Comparison of ENCODE assay signal across 8 mouse cellular contexts in the genomic region with DNA sequence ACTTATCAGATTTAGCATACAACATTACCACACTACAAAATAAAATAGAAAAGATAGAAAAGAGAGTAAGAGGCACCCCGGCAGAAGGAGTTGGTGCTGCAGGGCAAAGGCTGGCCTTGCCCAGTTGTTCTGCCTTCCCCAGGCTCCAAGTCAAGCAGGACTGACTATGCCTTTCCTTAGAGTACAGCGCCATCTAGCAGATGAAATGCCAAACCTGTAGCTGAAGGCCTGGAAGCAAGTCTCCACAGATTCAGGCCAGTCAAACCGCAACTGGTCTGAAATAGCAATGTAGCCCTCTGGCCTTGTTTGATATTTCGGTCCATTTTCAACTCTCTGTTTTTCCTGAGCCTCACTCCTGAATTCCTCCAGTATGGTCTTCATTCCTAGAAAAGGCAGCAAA.
A peak's percentile ranks its signal among the peaks of the same experiment; 100 is the strongest.
DNase-seq lines count a peak whose midpoint lies in the region; ATAC-seq and TF ChIP-seq lines count a peak whose summit lies in the region.

No protein-coding gene starts in this region.

- TF ChIP-seq EP300 in liver, postnatal 0 days (IDR thresholded peaks at IDR 0.05; ENCODE audit: low read depth) = no peak

- no peaks in the 10 kb centered on the region for H3K9me3 ChIP-seq in liver, postnatal 0 days (ENCODE audit: low read length)

- no peaks in the 10 kb centered on the region for H3K27me3 ChIP-seq in liver, postnatal 0 days (ENCODE audit: insufficient read depth, low read length)

- WGBS in liver, postnatal 0 days (ENCODE audit: insufficient replicate concordance) = 44% methylated on average over 4 of the region's 4 CpGs

- DNase-seq in 416B (ENCODE audit: low read depth) = peak; percentile 59
- peak; percentile 74 for DNase-seq in fibroblast of lung, adult 2 months (ENCODE audit: low read depth)
- peak; percentile 87 to 91 for DNase-seq in heart, postnatal 10 days
- DNase-seq in kidney, postnatal 36 days = peak; percentile 72 to 82
- DNase-seq in liver, postnatal 0 days = peak; percentile 70
- DNase-seq in ovary, postnatal 14 days (ENCODE audit: low spot score) = peak; percentile 78
- peak; percentile 11 for DNase-seq in thymus, postnatal 25 days

- intact Hi-C loops in heart, postnatal 10 days (cut with DNase I) = loop anchor here (1.0 to 2.0 kb wide), 3 partner anchors 531 to 953 kb away; no protein-coding TSS in a partner anchor

- H3K36me3 ChIP-seq in liver, postnatal 0 days (replicated peaks; ENCODE audit: insufficient read depth, low read length) = no peaks in the 10 kb centered on the region

- H3K27ac ChIP-seq in bone marrow macrophage, adult 2 months (ENCODE audit: insufficient read depth, low read depth, low read length) = no peak overlapping the region
- H3K27ac ChIP-seq in liver, postnatal 0 days (ENCODE audit: low read depth) = no peak overlapping the region

- no peak for ATAC-seq in liver, postnatal 0 days

- H3K9ac ChIP-seq in liver, postnatal 0 days (replicated peaks) = no peak overlapping the region

- H3K4me2 ChIP-seq in liver, postnatal 0 days (ENCODE audit: low read depth, low read length) = no peak overlapping the region

- 0 out of 2 replicates have a peak, but pooled peaks have one; percentile 13 for TF ChIP-seq CTCF in bone marrow macrophage, adult 2 months (IDR thresholded peaks at IDR 0.05; ENCODE audit: low read depth, low read length)
- TF ChIP-seq CTCF in liver, postnatal 0 days (IDR thresholded peaks at IDR 0.05; ENCODE audit: low read depth) = peak; percentile 82

- no peaks in the 10 kb centered on the region for H3K4me1 ChIP-seq in bone marrow macrophage, adult 2 months (ENCODE audit: control insufficient read depth, insufficient read depth, low read length)
- H3K4me1 ChIP-seq in liver, postnatal 0 days (ENCODE audit: insufficient read depth) = no peaks in the 10 kb centered on the region

- no peak overlapping the region for H3K4me3 ChIP-seq in bone marrow macrophage, adult 2 months (ENCODE audit: insufficient read depth, low read length)
- H3K4me3 ChIP-seq in liver, postnatal 0 days (ENCODE audit: low read depth, low read length) = no peak overlapping the region

- no peak for TF ChIP-seq POLR2A in bone marrow macrophage, adult 2 months (IDR thresholded peaks at IDR 0.05; ENCODE audit: borderline replicate concordance, low read depth, low read length)

Comparison
In these comparisons a context has a peak if more than half of its experiments do, and no peak if none do; other contexts are left out.
1. DNase-seq: peak in every context shown above with its lines; median percentile 89 in heart, postnatal 10 days; 78 in ovary, postnatal 14 days; 77 in kidney, postnatal 36 days; 74 in fibroblast of lung, adult 2 months; 70 in liver, postnatal 0 days; 59 in 416B; 11 in thymus, postnatal 25 days.